Mouse (Mus musculus): Measurements from ENCODE around the gene Gm2115.
A peak's percentile ranks its signal among the peaks of the same experiment; 100 is the strongest.

Gene Gm2115

DNA sequence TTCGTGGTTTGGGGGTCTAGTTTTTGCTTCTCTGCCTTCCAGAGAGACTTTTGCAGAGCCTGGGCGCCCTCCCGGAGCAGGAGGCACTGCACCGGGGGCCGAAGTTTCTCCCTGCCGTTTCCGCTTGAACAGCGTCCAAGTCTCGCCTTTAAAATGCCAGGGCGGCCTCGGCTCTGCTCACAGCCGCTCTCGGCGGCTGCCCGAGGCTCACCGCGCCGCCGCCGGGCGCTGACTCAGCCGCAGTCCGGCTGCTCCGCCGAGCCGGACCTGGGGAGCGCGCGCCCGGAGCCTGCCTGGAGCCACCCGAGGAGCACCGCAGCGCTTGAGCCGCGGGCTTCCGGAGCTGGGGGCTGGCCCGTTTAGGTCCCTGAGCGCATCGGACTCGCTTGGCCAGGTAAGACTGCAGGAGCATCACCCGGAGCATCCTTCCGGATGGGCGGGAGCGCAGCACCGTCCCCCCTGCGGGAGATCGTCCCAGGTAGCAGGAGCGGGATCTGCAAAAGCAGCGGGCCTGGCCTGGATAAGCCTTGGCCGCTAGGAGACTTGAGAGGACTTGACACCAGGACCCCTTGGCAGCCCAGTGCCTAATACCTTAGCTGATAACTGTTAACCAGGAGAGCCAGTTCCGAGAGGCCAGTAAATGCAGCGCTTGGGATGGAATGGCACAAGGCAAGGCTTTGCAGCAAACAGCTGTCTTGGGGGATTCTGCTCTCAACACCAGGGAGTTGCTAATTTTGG is at the start of gene Gm2115:
Gene Gm2115, plus strand, starts transcription at position 159 of the 738 bp plus-strand sequence.
- DNase-seq (ENCODE audit: inconsistent age in 2 of 2, low spot score in 1 of 2) = peak; percentile 79 to 91

DNA sequence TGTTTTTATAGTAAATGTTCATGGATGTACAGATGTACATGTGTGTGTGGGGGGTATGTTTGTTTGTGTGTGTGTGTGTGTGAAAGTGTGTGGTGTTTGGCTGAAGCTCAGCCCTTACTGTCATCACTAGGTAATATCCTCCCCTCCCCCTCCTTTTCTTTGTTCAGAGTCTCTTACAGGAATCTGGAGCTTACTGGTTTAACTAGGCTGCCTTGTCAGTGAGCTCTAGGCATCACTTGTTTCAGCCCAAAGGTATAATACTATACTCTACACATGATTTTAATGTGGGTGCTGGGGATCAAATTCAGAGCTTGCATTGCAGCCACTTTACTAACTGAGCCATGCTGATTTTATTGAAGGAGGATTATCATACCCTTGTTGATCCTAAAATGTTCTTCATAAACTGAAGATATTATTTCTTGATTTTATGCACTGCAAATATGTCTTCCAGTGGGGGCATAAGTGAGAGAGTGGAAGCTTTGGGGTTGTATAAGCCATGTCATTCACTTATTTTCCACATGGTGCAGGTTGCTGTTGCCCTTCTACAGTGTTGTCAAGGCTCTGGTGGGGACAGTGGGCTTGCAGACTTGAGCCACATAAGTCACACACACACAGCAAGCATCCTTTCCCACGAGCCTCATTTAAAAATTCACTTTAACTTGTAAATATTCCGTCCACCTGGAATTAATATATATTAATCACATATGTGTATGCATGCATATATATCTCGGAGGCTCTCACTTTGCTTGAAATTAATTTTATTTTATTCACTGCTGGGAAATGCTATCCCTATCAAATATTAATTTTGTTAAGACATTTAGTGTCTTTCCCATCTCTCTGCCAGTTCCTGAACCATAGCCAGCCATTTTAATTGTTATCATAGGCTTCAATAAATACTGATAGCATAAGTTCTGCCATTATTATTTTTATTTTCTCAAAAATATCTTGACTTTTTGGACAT is 45.0 kb upstream of the Gm2115 start:
- DNase-seq (ENCODE audit: inconsistent age in 2 of 2, low spot score in 1 of 2) = no peak

DNA sequence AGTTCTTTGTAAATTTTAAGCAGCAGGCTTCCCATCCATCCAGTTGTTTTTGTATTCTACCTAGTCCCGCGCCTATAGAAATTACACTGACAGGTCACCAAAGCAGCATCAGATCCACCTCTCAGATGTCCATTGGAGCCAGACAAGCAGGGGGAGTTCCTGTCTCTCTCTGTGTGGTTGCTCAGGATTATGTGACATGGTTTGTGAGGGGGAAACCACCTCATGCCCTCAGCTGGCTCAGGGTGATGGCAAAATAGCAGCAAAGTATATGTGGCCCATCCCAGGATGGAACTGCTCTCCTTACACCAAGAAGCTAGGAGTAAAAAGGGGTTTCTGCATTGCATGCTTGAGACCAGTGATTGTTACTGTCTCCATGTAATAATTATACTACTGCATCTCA is 42.3 kb upstream of the Gm2115 start:
- DNase-seq (ENCODE audit: inconsistent age in 2 of 2, low spot score in 1 of 2) = no peak

DNA sequence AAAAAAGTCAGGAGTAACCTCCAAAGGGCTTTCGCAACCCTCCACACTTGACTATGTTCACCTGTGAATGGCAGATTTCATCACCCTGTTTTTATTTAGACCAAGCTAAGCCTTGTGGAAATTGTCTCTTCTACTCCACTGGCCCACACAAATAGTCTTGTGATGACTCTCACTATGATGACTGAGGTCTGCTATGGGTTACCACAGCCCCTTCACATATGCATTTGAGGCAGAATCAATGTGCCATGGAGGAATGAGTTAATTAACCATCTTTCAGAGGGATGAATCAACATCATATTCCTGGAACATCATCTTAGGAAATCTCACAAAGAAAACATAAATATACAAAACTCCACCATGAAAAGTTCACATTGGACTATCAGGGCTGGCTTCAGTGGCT is 25.6 kb upstream of the Gm2115 start:
- no peak for DNase-seq (ENCODE audit: inconsistent age in 2 of 2, low spot score in 1 of 2)

- no peak for DNase-seq (ENCODE audit: inconsistent age in 2 of 2, low spot score in 1 of 2)
These were observed 10.1 kb upstream of the Gm2115 start for GRCm38 (mm10) chr7:84518533-84519198.

DNA sequence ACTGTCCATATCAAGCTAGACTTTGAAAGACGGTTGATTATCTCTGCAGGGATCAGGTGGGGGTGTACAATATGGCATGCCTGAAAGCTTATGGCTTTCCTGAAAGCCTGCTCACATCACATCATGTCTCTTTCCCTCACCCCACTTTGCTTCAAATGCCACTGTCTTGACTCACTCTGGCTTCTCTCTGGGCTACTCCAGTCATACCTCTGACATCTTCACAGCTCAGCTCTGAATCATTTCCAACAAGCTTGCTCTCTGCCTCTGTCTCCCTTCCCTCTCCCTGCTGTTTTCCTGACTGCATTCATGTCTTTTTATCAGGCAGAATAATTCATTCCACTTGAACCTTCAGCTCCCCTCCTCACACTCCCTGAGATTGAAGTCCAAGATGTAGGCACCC is 7.4 kb upstream of the Gm2115 start:
- DNase-seq (ENCODE audit: inconsistent age in 2 of 2, low spot score in 1 of 2) = peak in 1 of 2 experiments; percentile 53

- DNase-seq (ENCODE audit: inconsistent age in 2 of 2, low spot score in 1 of 2) = peak in 1 of 2 experiments; percentile 52
These were observed 6.3 kb upstream of the Gm2115 start for GRCm38 (mm10) chr7:84522426-84522825.

DNA sequence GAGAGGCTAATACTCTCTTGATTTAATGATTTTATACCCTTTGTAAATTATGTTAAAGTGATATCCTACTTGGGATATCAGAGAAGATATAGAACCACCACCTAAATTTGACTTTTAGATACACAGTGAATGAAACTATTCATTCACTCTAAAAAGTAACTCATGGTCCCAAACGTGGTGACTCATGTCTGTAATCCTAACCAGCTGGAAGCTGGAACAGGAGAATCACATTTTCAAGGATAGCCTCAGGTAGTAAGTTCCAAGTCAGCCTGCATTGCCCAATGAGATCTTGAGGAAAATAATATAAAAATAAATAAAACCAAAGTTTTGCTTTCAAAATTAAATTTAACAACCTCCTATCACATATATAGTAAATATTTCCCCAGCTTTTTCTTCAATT is 2.6 kb upstream of the Gm2115 start:
- DNase-seq (ENCODE audit: inconsistent age in 2 of 2, low spot score in 1 of 2) = no peak

DNA sequence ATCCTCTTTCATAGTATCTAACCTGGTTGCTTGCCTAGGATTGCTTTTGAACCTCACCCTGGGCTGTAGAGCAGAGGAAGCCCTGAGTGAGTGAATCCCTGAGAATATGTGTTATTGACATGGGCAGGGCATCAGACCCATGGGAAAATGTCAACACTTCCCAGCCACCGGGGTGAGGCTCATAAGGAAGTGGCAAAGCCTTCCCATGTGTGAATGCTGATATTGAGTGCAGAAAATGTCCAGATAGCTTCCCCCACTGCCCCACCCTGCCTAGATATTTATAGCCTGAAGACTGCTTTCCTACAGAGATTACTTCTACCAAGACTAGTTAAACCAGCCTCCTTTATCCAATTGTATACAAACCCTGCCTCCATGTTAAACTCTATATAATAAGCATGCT is 4.0 kb downstream of the Gm2115 start:
- DNase-seq (ENCODE audit: inconsistent age in 2 of 2, low spot score in 1 of 2) = no peak

DNA sequence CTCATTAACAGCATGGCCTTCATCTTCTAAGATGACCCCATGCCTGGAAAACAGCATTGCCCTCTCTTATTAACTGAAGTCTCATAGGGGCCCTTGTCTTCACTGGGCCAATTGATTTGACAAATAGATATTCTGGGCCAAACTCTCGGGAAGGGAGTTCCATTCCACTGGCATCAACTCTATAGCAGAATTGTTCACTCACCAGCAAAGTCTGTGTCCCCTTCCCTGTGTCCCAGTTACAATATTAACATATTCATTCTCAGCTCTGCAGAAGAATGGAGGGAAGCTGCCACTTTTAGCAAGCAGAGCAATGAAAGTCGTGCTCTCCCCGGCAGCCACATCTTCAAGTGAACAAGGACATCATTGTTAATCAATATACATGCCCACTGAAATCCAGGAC is 5.9 kb downstream of the Gm2115 start:
- no peak for DNase-seq (ENCODE audit: inconsistent age in 2 of 2, low spot score in 1 of 2)

- DNase-seq (ENCODE audit: inconsistent age in 2 of 2, low spot score in 1 of 2) = no peak
These were observed 16.2 kb downstream of the Gm2115 start for GRCm38 (mm10) chr7:84544946-84545345.

- no peak for DNase-seq (ENCODE audit: inconsistent age in 2 of 2, low spot score in 1 of 2)
These were observed 17.9 kb downstream of the Gm2115 start for GRCm38 (mm10) chr7:84546667-84547066.

- DNase-seq (ENCODE audit: inconsistent age in 2 of 2, low spot score in 1 of 2) = no peak
These were observed 22.7 kb downstream of the Gm2115 start for GRCm38 (mm10) chr7:84551472-84551871.

- no peak for DNase-seq (ENCODE audit: inconsistent age in 2 of 2, low spot score in 1 of 2)
These were observed 26.5 kb downstream of the Gm2115 start for GRCm38 (mm10) chr7:84555294-84555693.

- DNase-seq (ENCODE audit: inconsistent age in 2 of 2, low spot score in 1 of 2) = no peak
These were observed 28.6 kb downstream of the Gm2115 start for GRCm38 (mm10) chr7:84557332-84557731.

DNA sequence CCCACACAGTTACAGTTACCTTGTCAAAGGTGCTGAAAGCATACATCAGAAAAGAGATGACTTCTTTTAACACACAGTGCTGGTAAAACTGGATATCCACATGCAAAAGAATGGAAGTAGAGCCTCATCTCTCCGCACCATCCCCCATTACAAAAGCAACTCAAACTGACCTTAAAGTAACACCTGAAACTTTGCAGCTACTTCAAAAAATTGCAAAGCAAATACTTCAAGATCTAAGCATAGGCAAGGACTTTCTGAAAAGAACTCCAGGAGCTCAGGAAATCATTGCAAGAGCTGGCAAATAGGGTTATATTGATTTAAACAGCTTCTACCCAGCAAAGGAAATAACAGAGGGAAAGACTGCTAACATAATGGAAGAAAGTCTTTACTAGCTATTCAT is 31.7 kb downstream of the Gm2115 start:
- no peak for DNase-seq (ENCODE audit: inconsistent age in 2 of 2, low spot score in 1 of 2)

- DNase-seq (ENCODE audit: inconsistent age in 2 of 2, low spot score in 1 of 2) = no peak
These were observed 35.5 kb downstream of the Gm2115 start for GRCm38 (mm10) chr7:84564236-84564635.

DNA sequence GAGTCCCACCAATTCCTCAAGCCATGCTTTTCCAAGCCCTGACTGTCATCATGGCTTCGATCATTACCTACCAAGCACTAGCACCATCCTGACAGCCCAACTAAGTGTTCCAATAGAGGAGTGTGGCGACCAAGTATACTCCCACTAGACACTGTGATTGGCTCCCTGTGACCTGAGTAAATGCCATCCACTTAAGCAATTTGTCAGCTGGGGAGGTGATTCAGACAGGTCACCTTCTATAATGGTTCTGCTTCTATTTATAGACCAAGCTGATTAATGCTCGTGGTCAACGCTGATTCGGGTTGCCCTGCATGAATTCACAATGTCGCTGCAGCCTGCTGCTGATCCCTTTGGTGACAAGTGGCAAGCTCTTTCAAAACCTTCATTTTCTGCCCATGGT is 37.4 kb downstream of the Gm2115 start:
- no peak for DNase-seq (ENCODE audit: inconsistent age in 2 of 2, low spot score in 1 of 2)

- no peak for DNase-seq (ENCODE audit: inconsistent age in 2 of 2, low spot score in 1 of 2)
These were observed 48.3 kb downstream of the Gm2115 start for GRCm38 (mm10) chr7:84577034-84577433.

- no peak for DNase-seq (ENCODE audit: inconsistent age in 2 of 2, low spot score in 1 of 2)
These were observed 50.1 kb downstream of the Gm2115 start for GRCm38 (mm10) chr7:84578841-84579240.

DNA sequence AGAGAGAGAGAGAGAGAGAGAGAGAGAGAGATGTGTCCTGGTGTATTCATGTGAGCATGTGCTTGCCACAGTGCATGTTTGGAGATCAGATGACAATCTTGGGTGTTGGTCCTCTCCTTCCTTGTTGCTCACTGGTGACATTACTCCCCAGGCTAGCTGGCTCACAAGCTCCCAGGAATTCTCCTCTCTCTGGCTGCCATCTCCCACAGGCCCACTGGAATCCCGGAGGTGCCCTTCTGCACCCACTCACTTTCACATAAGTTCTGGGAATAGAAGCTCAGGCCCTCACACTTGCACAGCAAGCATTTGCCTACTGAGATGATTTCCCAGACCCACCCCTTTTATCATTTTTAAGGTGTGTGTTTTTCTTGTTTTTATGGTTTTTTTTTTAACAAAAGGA is 51.0 kb downstream of the Gm2115 start:
- no peak for DNase-seq (ENCODE audit: inconsistent age in 2 of 2, low spot score in 1 of 2)

DNA sequence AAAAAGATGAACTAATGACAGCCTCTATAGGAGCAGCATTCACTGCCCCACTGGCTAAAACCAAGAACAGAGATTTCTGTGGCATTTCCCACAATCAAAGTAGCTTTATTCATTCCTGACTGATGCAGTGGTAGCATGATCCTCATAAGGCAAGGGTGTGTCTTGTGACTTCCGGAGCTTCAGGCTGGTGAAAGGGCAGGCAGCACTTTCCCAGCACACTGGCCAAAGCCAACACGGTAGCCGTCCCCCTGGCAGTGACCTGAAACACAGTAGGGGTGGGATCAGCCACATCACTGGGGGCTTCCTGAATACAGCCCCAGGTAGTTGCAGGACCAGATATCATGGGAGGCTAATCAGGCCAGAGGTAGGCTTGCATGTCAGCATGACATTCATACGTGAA is 56.3 kb downstream of the Gm2115 start:
- DNase-seq (ENCODE audit: inconsistent age in 2 of 2, low spot score in 1 of 2) = no peak
